ENCODE assay signal across 8 mouse cellular contexts in genomic region chr7:30728739-30729395, GRCm38 (mm10). TPM values are rescaled to one million over a fixed set of nuclear protein-coding genes. Genes with fewer than 3 reads are reported as not detected.
DNase-seq lines count a peak whose midpoint lies in the region; ATAC-seq and TF ChIP-seq lines count a peak whose summit lies in the region.

No protein-coding gene starts in this region.

- peak overlapping the region; percentile 82 for H3K9ac ChIP-seq in limb, embryonic 15.5 days
- H3K9ac ChIP-seq in stomach, postnatal 0 days (ENCODE audit: low read length), result peak overlapping the region; percentile 80

- DNase-seq in heart, embryonic 10.5 days (ENCODE audit: low spot score), result no peak
- no peak for DNase-seq in heart, postnatal 10 days
- peak; percentile 24 for DNase-seq in CD4-positive, CD25-positive, alpha-beta regulatory T cell, adult 2 months (ENCODE audit: low read depth, low spot score)
- no peak for DNase-seq in stomach, postnatal 0 days (ENCODE audit: low spot score)
- DNase-seq in right cerebral cortex, postnatal 10 days (ENCODE audit: low spot score in 2 of 2), result no peak
- no peak for DNase-seq in thymus, postnatal 36 days

- H3K4me2 ChIP-seq in limb, embryonic 15.5 days, result peak overlapping the region; percentile 71
- H3K4me2 ChIP-seq in stomach, postnatal 0 days (replicated peaks; ENCODE audit: low read depth), result peak overlapping the region; percentile 85

- TF ChIP-seq EP300 in stomach, postnatal 0 days (optimal IDR thresholded peaks at IDR 0.05), result no peak

- H3K36me3 ChIP-seq in heart, embryonic 10.5 days, result peaks cover 39% of the 10 kb centered on the region
- peaks cover 38% of the 10 kb centered on the region for H3K36me3 ChIP-seq in limb, embryonic 15.5 days
- H3K36me3 ChIP-seq in stomach, postnatal 0 days (ENCODE audit: control insufficient read depth, insufficient read depth, low read length), result no peaks in the 10 kb centered on the region

- H3K27ac ChIP-seq in heart, embryonic 10.5 days, result peak overlapping the region; percentile 92
- no peak overlapping the region for H3K27ac ChIP-seq in embryonic fibroblast, embryonic 13.5 days (ENCODE audit: insufficient read depth, low read length)
- peak overlapping the region; percentile 89; the same call in 1 of the 2 replicates for H3K27ac ChIP-seq in limb, embryonic 15.5 days
- peak overlapping the region; percentile 85 for H3K27ac ChIP-seq in stomach, postnatal 0 days (replicated peaks)

- no peak for TF ChIP-seq CTCF in embryonic fibroblast, embryonic 13.5 days (IDR thresholded peaks at IDR 0.05; ENCODE audit: borderline replicate concordance, insufficient read depth, low read length)
- peak; percentile 43 for TF ChIP-seq CTCF in stomach, postnatal 0 days (IDR thresholded peaks at IDR 0.05; ENCODE audit: low read depth)

- H3K4me3 ChIP-seq in heart, embryonic 10.5 days, result peak overlapping the region; percentile 85
- H3K4me3 ChIP-seq in embryonic fibroblast, embryonic 13.5 days (ENCODE audit: insufficient read depth, low read length), result peak overlapping the region; percentile 71
- H3K4me3 ChIP-seq in limb, embryonic 15.5 days, result peak overlapping the region; percentile 69
- H3K4me3 ChIP-seq in stomach, postnatal 0 days (ENCODE audit: low read depth, low read length), result peak overlapping the region; percentile 74

- no peaks in the 10 kb centered on the region for H3K9me3 ChIP-seq in heart, embryonic 10.5 days
- H3K9me3 ChIP-seq in limb, embryonic 15.5 days, result no peaks in the 10 kb centered on the region
- H3K9me3 ChIP-seq in stomach, postnatal 0 days (ENCODE audit: control insufficient read depth, low read length), result no peaks in the 10 kb centered on the region

- no peak for TF ChIP-seq POLR2A in embryonic fibroblast, embryonic 13.5 days (IDR thresholded peaks at IDR 0.05; ENCODE audit: low read depth, low read length)

- WGBS in heart, embryonic 10.5 days, result 8% methylated on average over 26 of the region's 26 CpGs
- WGBS in limb, embryonic 15.5 days, result 7% methylated on average over 26 of the region's 26 CpGs
- 6% methylated on average over 25 of the region's 26 CpGs for WGBS in stomach, postnatal 0 days

- 0 out of 2 replicates have a peak, but pooled peaks cover 4% of the 10 kb centered on the region for H3K27me3 ChIP-seq in heart, embryonic 10.5 days (ENCODE audit: insufficient read depth, poor library complexity, severe bottlenecking)
- no peaks in the 10 kb centered on the region for H3K27me3 ChIP-seq in limb, embryonic 15.5 days
- no peaks in the 10 kb centered on the region for H3K27me3 ChIP-seq in stomach, postnatal 0 days (ENCODE audit: control insufficient read depth, insufficient read depth, low read length)

- peaks cover 17% of the 10 kb centered on the region for H3K4me1 ChIP-seq in heart, embryonic 10.5 days
- no peaks in the 10 kb centered on the region for H3K4me1 ChIP-seq in embryonic fibroblast, embryonic 13.5 days (ENCODE audit: control insufficient read depth, insufficient read depth, low read length)
- H3K4me1 ChIP-seq in limb, embryonic 15.5 days, result peaks cover 19% of the 10 kb centered on the region
- H3K4me1 ChIP-seq in stomach, postnatal 0 days (replicated peaks; ENCODE audit: control insufficient read depth, insufficient read depth), result no peaks in the 10 kb centered on the region; the same call in 1 of the 2 replicates

- ATAC-seq in limb, embryonic 15.5 days (ENCODE audit: insufficient number of reproducible peaks, low FRiP score, low TSS enrichment, low read depth), result no peak
- peak; percentile 24 for ATAC-seq in stomach, postnatal 0 days (ENCODE audit: low FRiP score, low TSS enrichment)

- intact Hi-C loops in heart, postnatal 10 days (cut with DNase I), result loop anchor here (1.0 to 5.0 kb wide), 3 partner anchors 62 to 140 kb away; partner anchors contain the start of gene Rbm42

RNA-seq across cellular contexts. Expression of gene Tmem147, which starts 0.5 kb away (rescaled TPM):
- 183 and 189 TPM in 2 replicates for polyA plus RNA-seq in heart, embryonic 10.5 days (2016; fragmentation: Nextera tagmentation; extraction: Ambion mirVana)
- total RNA-seq in heart, postnatal 10 days (2021), result 100 to 1,000 TPM; 229 to 244 TPM
- 136 and 144 TPM in 2 replicates for polyA plus RNA-seq in embryonic fibroblast, embryonic 13.5 days (2011; ENCODE audit: insufficient read length, low read depth, missing spikeins)
- polyA plus RNA-seq in limb, embryonic 15.5 days (2015; fragmentation: Nextera tagmentation; extraction: Ambion mirVana), result 197 and 199 TPM in 2 replicates
- 210 and 221 TPM in 2 replicates for polyA plus RNA-seq in stomach, postnatal 0 days (2015; fragmentation: Nextera tagmentation; extraction: Ambion mirVana)

RNA-seq across cellular contexts. Expression of gene Gapdhs, which starts 14.6 kb away (rescaled TPM):
- 0.23 and 0.48 TPM in 2 replicates for polyA plus RNA-seq in heart, embryonic 10.5 days (2016; fragmentation: Nextera tagmentation; extraction: Ambion mirVana)
- not detected for total RNA-seq in heart, postnatal 10 days (2021)
- not detected in 2 replicates for polyA plus RNA-seq in embryonic fibroblast, embryonic 13.5 days (2011; ENCODE audit: insufficient read length, low read depth, missing spikeins)
- polyA plus RNA-seq in limb, embryonic 15.5 days (2015; fragmentation: Nextera tagmentation; extraction: Ambion mirVana), result 0.52 and 0.66 TPM in 2 replicates
- polyA plus RNA-seq in stomach, postnatal 0 days (2015; fragmentation: Nextera tagmentation; extraction: Ambion mirVana), result 0.27 and 0.30 TPM in 2 replicates

RNA-seq across cellular contexts. Expression of gene Atp4a, which starts 16.9 kb away (rescaled TPM):
- polyA plus RNA-seq in heart, embryonic 10.5 days (2016; fragmentation: Nextera tagmentation; extraction: Ambion mirVana), result 1.1 and 1.5 TPM in 2 replicates
- under 1 TPM in 1 of 2 experiments, not detected in 1; 0.12 TPM for total RNA-seq in heart, postnatal 10 days (2021)
- polyA plus RNA-seq in embryonic fibroblast, embryonic 13.5 days (2011; ENCODE audit: insufficient read length, low read depth, missing spikeins), result not detected in 2 replicates
- 0.19 and 0.99 TPM in 2 replicates for polyA plus RNA-seq in limb, embryonic 15.5 days (2015; fragmentation: Nextera tagmentation; extraction: Ambion mirVana)
- 601 and 695 TPM in 2 replicates for polyA plus RNA-seq in stomach, postnatal 0 days (2015; fragmentation: Nextera tagmentation; extraction: Ambion mirVana)

RNA-seq across cellular contexts. Expression of gene Sbsn, which starts 22.4 kb away (rescaled TPM):
- polyA plus RNA-seq in heart, embryonic 10.5 days (2016; fragmentation: Nextera tagmentation; extraction: Ambion mirVana), result 0.84 and 1.1 TPM in 2 replicates
- 1 to 10 TPM; 4.5 to 4.8 TPM for total RNA-seq in heart, postnatal 10 days (2021)
- polyA plus RNA-seq in embryonic fibroblast, embryonic 13.5 days (2011; ENCODE audit: insufficient read length, low read depth, missing spikeins), result 4.4 and 5.1 TPM in 2 replicates
- polyA plus RNA-seq in limb, embryonic 15.5 days (2015; fragmentation: Nextera tagmentation; extraction: Ambion mirVana), result 293 and 299 TPM in 2 replicates
- polyA plus RNA-seq in stomach, postnatal 0 days (2015; fragmentation: Nextera tagmentation; extraction: Ambion mirVana), result 438 and 453 TPM in 2 replicates

RNA-seq across cellular contexts. Expression of gene 2200002J24Rik, which starts 30.1 kb away (rescaled TPM):
- polyA plus RNA-seq in heart, embryonic 10.5 days (2016; fragmentation: Nextera tagmentation; extraction: Ambion mirVana), result 0.48 and 1.1 TPM in 2 replicates
- total RNA-seq in heart, postnatal 10 days (2021), result not detected
- not detected in 2 replicates for polyA plus RNA-seq in embryonic fibroblast, embryonic 13.5 days (2011; ENCODE audit: insufficient read length, low read depth, missing spikeins)
- 1.1 and 1.4 TPM in 2 replicates for polyA plus RNA-seq in limb, embryonic 15.5 days (2015; fragmentation: Nextera tagmentation; extraction: Ambion mirVana)
- polyA plus RNA-seq in stomach, postnatal 0 days (2015; fragmentation: Nextera tagmentation; extraction: Ambion mirVana), result 54.4 and 61.2 TPM in 2 replicates

Comparison
In these comparisons a context has a peak if more than half of its experiments do, and no peak if none do; other contexts are left out.
1. RNA of gene Atp4a, which starts 16.9 kb away (polyA plus RNA-seq): 601 to 695 TPM in stomach, postnatal 0 days; 1.1 to 1.5 TPM in heart, embryonic 10.5 days, 0.19 to 0.99 TPM in limb, embryonic 15.5 days and not detected in embryonic fibroblast, embryonic 13.5 days; every median in the first group is over 100 times any median in the second.
2. Peak in every context shown above with its lines, with median percentiles within 50 percentile points of each other: H3K4me3 ChIP-seq.